Mouse (Mus musculus) cortical plate, adult 2 months (tissue): ENCODE results near the gene Gm8005. TPM values are rescaled to one million over a fixed set of nuclear protein-coding genes. Genes with fewer than 3 reads are reported as not detected.
"Not testable (repeated sequence)": the region's sequence is repeated elsewhere in the genome, so short reads cannot be mapped to it uniquely, and the experiment has no call there.

ENCODE experiments used
- H3K27ac ChIP-seq: fragments of 200-500 bp; 2 replicates; pipeline ENCODE4 v1.5.1; 2012; ENCODE audit warnings: low read length, control low read depth, inconsistent platforms; ENCODE audit not compliant: insufficient read depth
- H3K4me1 ChIP-seq: fragments of 200-500 bp; 2 replicates; pipeline ENCODE4 v1.6.1; 2011; ENCODE audit warnings: low read length; ENCODE audit not compliant: control insufficient read depth, insufficient read depth
- H3K4me3 ChIP-seq: fragments of 200-500 bp; 2 replicates; pipeline ENCODE4 v1.5.1; 2011; ENCODE audit warnings: mild to moderate bottlenecking, low read length, control low read depth; ENCODE audit not compliant: insufficient read depth
- polyA plus RNA-seq: library from polyadenylated mRNA; depleted of rRNA; stranded (reverse); fragments of >200 nt; gene quantifications from 2 replicates; pipeline ENCODE4 v1.2.3, GENCODE M21; 2012; rRNA removed

Gene Gm8005
- polyA plus RNA-seq, result not detected in 2 replicates

- not testable (repeated sequence) for H3K4me1 ChIP-seq, H3K27ac ChIP-seq, H3K4me3 ChIP-seq
Observed at GRCm38 (mm10) chr14:42439573-42439972, at the start of gene Gm8005. Gene Gm8005 (minus strand): TSS chr14:42439673.

GRCm38 (mm10) chr14:42463581-42463980 lies 24.1 kb upstream of the Gm8005 start, which contains the start of gene Gm8011:
Gene Gm8011 (plus strand): TSS chr14:42463881.
- H3K4me1 ChIP-seq, H3K4me3 ChIP-seq, H3K27ac ChIP-seq: not testable (repeated sequence)

Other genes starting within 250 kb of the Gm8005 start
- gene Gm3573, start 248.9 kb downstream of the Gm8005 start, polyA plus RNA-seq, result not detected in 2 replicates
- not detected in 2 replicates for gene Gm17026, start 179.6 kb downstream of the Gm8005 start, polyA plus RNA-seq
- not detected in 2 replicates for gene Gm9611, start 142.3 kb downstream of the Gm8005 start, polyA plus RNA-seq
- gene Gm7995, start 129.5 kb downstream of the Gm8005 start, polyA plus RNA-seq, result 0.08 TPM in 1 of 2 replicates, not detected in the other
- gene Gm8011, start 24.2 kb upstream of the Gm8005 start, polyA plus RNA-seq, result not detected in 2 replicates
- gene Gm8020, start 62.7 kb upstream of the Gm8005 start, polyA plus RNA-seq, result not detected in 2 replicates
- 0.17 TPM in 1 of 2 replicates, not detected in the other for gene Gm8024, start 84.6 kb upstream of the Gm8005 start, polyA plus RNA-seq
- not detected in 2 replicates for gene Gm17124, start 160.2 kb upstream of the Gm8005 start, polyA plus RNA-seq
- gene Gm3633, start 202.2 kb upstream of the Gm8005 start, polyA plus RNA-seq, result not detected in 2 replicates
- gene Gm10378, start 216.3 kb upstream of the Gm8005 start, polyA plus RNA-seq, result not detected in 2 replicates